Mouse (Mus musculus): ENCODE data around the gene Vps8.
A peak's percentile ranks its signal among the peaks of the same experiment; 100 is the strongest.

Vps8 gene

DNA sequence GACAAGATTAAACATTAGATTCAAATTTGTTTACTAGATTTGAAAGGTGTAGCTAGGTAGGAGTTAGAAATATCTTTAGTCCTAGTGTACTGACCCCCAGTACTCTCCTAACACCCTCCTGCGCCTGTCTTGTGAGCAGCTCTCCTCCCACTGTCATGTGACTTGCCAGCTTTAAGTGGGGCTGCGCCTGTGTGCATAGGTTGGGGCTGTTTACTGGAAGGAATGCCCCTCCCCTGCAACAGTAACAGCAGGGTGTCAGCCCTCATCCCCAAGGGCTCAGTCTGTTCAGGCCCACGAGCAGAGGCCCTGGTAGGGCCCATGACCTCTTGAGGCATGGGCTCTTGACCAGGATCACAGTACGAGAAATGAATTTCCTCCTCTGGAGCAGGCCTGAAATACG lies 62.8 kb downstream of the Vps8 start:
- no peak for DNase-seq

DNA sequence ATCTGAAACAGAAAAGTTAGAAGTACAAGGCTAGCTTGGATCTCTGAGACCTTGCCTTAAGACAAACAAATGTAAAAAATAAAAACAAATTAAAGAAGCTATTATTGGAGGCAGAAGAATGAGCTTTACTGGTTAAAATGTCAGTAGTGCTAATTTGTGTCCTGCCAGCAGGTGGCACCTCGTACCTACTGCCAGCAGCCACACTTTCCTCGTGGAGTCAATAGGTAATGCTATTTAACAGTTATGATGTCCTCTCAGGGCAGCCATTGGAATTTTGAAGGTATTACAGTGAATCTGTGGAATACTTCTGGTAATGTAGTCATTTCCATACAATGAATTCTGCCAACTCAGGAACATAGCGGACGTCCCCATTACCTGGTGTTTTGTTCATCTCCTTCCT lies 65.5 kb downstream of the Vps8 start:
- DNase-seq: peak; percentile 10 to 59

DNA sequence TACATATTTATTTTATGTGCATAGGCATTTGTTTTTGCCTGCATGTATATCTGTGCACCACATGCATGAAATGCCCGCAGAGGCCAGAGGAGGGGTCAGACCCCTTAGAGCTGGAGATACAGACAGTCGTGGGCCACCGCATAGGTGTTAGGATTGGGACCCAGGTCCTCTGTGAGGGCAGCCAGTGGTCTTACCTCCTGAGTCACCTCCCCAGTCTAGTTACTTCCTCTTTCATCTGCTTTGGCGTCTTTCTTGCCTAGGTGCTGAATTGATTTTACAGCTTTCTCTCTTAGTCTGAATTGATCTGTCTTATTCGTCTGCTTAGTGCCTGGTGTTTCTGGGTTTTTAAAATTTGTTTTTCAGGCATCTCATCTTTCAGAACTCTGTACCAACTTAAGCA lies 69.4 kb downstream of the Vps8 start:
- DNase-seq: no peak

DNA sequence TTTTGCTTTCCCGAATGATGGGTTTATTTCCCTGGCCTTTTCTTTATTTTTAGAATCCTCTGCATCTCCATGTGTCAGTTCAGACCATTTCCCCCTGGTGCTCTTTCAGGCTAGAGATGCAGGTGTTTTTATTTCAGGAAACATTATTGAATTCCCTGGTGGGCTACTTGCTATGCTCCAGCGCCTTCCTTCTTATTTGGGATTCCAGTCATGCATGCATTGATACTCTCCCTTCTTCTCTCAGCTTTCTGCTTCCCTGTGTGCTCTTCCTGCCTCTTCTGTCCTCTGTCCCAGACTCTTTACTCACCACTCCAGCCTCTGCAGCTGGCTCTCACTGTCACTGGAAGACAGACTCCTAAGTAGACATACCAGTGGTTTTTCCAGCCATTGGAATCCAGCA lies 70.0 kb downstream of the Vps8 start:
- peak in 1 of 2 experiments; percentile 8 for DNase-seq

DNA sequence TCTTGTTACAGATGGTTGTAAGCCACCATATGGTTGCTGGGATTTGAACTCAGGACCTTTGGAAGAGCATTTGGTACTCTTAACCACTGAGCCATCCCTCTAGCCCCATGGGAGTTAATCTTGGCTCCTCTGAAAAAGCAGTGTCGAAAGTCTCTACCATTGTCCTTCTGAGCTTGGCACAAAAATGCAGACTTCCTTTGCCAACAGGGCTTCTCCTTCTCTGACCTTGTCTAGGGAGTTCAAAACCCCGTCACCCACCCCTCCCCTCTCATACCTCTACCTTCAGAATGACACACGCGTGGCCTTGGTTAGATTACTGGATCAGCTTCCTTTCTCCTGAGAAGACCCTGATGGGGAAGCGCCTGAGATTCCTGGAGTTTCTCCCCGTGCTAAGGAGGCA lies 71.8 kb downstream of the Vps8 start:
- DNase-seq: no peak

DNA sequence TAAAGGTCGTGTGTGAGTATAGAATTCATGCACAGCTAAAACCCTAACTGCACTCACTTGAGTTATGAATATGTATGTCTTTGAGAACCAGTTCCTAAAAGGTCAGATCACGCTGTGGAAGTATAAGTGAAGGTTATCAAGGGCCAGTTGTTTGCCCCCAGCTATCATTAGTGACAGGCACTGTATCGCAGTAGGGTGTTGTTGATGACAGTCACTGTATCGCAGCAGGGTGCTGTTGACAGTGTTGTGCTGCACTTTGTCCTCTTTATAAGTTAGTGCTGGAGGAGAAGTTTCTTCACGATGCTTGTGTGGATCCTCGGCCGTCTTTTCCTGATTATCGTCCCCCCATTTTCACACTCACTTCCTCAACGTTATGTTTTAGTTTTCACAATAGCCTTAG lies 73.9 kb downstream of the Vps8 start:
- no peak for DNase-seq

DNA sequence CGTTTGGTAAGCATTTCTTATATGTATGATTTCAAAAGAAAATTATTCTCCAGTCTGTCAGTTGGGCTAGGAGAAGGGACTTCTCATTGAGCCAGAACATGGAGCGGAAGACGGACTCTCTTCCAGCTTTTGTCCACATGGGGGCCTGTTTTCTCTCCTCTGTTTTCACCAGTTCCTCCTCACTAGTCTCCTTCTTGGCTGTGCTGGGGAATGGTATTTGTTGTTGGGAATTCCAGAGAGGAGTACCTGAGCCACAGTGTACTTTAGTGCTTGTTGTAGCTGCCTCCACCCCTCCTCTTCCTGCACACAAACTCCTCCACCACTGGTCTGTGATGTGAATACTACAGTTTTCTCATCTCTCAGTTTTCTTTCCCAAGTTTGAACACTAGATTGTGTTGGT lies 74.7 kb downstream of the Vps8 start:
- no peak for DNase-seq

DNA sequence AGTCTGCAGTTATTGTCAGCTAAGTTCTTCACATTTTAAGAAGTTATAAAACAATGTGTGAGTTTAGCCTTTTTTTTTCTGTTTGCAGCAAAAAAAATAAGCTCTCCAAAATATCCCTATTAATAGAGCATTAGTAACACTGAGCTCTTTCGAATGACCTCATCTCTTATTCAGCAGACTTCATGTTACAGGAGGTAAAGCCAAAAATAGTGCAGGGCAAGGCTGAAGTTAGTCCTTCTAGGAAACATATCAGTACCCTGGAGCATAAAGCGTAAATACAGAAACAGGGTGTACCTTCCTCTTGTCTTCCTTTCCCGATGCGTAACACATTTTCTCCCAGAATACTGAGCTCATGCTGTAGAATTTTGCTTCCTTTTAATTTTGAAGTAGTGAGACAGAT lies 76.1 kb downstream of the Vps8 start:
- DNase-seq: no peak

DNA sequence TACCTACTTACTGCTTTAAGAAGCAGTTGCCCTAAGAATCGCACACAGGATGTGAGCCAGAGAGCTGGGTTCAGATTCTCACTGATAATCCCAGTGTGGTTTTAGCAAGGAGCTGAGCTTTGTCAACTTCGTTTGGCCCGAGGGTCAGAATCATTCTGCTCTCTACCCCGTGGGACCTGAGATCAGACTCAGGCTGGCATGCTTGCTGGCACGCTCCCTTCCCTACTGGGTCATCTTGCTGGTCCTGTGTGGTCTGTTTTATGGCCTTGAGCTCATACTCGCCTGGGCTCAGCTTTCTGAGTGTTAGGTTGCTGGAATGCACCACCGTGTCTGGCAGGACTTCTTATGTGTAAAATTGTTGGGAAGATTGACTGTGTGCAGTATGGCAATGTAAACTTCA lies 76.7 kb downstream of the Vps8 start:
- no peak for DNase-seq

DNA sequence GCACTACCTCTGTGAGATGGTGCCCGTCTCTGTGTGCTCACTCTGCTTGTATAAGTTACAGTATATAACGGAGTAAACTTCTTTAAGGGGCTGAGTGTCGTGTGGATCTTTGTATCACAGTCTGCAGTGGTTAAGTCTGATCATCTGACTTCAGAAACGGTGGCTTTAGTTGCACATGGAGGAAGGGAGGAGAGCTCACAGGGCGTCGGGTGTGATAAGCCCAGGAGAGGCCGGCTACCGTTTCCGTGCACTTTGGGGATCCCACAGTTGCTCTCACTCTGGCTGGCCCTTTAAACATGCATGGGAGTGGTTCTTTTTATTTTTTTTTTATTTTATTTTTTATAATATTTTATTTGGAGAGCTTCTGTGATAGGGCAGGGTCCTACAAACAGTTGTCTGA lies 95.9 kb downstream of the Vps8 start:
- no peak for DNase-seq

DNA sequence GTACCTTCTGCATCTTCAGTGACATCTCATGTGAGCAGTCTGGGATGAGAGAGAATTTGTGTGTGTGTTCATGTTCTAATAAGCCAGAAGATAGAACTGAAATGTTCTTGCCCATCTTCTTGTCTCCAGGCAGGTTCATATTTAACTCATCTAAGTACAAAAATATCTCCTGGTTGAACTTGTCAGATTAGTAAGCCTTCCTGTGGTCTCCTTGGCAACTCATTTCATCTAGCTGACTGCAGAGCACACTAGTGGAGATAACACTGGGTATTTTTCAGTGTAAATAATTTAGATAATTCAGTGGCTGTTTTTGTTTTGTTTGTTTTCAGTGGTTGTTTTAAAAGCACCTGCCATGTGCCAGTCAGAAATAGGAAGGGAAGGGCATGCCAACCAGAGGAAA lies 96.9 kb downstream of the Vps8 start:
- no peak for DNase-seq

DNA sequence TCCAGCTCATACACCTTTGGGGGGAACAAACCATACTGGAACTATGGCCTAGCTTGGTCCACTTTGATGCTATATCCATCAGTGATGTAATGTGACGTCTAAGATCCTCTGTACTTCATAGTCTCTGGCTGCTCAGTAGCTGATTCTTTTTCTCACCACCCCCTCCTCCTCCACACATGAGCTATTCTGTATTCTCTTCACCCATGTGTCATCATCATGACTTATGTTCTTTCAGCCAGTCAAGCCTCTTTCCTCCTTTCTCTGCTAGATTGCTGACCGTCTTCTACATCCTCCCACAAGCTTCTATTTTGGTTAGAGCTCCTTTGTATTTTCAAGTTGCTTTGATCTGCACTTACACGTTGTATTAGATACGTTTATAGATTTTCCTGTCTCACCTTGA lies 100.8 kb downstream of the Vps8 start:
- no peak for DNase-seq

DNA sequence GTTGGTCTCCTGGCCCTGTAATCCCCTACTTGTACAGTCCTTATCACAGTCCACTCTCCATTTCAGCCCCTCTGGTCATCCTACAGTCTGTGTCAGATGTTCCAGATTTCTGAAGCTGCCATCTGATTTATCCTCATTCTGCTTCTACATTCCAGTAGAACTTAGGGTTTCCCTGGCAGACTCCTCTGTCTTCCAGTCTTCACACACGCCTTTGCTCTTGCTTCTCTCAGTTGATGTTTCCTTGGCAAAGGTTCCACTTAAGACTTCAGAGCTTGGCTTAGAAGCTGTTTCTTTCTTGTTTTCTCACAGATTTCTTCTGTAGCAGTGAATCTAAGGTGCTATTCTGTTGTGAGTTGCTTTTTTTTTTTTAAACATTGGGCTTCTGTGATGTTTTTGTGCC lies 102.5 kb downstream of the Vps8 start:
- DNase-seq: no peak

DNA sequence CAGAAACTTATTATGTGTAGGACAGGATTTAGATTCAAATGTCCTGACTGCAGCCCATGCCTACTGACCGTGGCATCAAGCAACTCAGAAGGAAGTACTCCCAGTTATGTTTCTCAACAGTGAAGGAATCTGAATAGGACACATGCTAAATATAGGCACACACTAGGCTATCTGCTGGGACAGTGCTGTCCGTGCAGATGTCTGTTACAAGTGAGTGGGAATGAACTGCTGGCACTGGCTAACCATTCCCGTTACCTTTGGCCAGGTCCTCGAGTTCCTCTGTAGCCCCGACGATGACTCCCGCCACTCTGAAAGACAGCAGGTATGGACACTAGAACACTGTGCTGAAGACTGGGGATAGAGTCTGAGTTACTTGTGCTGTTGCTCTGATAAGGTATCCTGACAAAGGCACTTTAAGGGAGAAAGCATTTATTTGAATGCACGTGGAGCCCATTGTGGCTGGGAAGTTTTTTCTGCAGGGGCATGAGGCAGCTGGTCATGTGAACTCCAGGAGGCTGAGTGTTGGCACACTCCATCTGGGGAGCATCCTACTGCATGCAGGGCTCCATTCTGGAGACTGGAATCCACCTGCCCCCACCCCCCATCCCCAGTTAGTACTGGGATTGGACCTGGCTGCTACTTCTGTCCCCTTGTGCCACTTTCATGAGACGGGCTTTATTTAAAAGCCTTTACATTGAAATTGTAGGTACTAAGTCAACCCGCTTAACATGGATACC lies 104.5 kb downstream of the Vps8 start:
- no peak for DNase-seq

DNA sequence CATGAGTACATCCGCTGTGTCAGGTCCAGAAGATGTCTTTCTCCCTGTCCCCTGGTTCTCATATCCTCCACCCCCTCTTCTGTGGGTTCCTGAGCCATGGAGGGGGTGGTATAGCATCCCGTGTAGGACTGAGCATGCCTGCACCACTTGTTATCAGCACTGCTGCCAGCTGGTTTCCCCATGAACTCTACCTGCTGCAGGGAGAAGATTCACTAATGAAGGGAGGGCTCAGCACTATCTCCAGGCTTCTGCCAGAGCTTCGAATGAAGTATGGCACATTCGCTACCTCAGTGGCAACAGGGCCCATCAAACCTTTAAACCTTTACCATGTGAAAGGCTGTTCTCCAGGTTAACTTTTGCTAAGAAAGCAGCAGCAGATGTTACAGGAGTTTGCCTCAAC lies 110.6 kb downstream of the Vps8 start:
- no peak for DNase-seq

DNA sequence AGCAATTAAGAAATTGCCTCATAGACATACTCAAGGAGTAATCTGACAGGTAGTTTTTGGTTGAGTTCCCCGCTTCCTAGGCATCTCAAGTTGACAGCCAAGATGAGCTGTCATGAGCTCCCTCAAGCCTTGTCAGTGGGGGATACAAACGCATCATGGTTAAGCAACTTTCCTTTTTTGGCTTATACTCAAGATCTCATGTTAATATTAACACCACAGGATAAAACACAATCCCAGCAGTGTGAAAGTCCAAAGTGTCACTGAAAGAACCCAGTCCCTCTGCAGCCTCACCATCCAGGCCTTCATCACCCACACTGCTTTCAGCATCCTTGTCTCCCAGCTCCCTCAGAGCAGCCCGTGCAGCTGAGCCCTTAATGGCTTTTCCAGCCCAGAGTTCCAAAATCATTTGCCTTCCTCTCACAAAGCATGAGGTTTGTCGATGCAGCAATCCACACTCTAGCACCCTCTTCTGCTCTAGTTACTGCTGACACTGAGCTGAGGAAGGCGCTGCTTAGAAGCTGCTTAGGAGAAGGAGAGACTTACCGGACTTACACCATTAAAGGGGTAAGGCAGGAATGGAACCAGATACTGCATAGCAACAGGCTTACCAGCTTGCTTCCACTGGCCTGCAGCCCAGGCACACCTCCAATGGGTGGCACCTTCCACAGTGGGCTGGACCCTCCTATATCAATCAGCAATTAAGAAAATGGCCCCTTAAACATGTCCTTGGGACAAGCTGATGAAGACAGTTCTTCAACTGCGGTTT lies 113.5 kb downstream of the Vps8 start:
- DNase-seq: no peak

DNA sequence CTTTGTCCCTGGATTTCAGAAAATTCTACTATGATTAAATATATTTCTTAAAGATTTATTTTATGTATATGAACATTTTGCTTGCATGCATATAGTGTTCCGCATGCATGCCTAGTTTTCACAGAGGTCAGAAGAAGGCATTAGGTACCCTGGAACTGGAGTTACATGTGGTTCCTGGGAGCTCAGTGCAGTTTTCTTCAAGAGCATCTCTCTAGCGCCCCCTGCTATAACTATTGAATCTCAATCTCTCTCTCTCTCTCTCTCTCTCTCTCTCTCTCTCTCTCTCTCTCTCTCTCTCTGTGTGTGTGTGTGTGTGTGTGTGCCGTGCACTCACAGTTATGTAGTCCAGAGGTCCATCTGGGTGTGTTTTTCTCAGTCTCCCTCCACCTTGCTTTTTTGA lies 114.4 kb downstream of the Vps8 start:
- no peak for DNase-seq

DNA sequence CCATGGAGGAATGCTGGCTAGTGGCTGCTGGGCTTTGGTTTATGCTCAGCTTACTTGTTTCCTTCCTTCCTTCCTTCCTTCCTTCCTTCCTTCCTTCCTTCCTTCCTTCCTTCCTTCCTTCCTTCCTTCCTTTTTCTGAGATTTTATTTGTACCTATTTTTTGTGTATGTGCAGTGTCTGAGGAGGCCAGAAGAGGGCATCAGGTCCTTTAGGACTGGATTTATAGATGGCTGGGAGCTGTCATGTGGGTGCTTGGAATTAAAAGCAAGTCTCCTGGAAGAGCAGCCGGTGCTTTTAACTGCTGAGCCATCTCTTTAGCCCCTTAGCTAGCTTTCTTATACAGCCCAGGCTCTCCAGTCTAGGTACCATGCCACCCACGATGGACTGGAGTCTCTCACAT lies 116.0 kb downstream of the Vps8 start:
- DNase-seq: no peak

DNA sequence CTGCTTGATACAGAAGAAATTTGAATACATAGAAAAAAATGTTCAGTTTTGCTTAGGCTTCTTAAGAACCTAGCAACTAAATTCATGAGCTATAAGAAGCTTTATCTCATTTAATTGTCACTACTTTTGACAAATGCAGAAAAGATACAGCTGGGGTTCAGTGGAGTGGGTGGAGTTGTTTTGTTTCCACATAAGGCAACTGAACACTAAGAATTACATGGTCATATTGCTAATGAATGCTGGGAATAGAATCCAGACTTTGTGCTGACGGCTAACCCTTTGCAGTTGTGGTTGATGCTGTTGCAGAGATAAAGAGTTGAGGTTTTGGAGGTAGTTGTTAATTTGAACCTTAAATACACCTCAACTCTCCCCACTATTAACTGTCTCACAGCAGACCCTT lies 119.6 kb downstream of the Vps8 start:
- no peak for DNase-seq

DNA sequence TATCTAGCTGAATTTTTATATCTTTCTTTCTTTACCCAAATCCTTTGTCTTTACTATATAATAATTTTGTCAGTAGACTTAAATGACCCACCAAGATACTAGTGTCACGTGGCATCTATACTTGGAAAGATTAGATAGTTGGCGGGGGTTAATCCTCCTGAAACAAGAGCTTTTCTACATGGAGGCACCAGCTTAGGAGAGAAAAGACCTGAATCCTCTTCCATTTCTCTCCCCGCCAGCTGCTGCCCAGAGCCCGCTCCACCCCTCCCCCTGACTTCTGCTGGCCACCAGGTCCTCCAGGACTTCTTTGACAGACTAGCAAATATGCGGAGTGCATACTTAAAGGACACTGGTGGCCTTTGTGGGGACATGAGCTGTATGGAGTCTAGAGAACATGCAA lies 124.5 kb downstream of the Vps8 start:
- no peak for DNase-seq

DNA sequence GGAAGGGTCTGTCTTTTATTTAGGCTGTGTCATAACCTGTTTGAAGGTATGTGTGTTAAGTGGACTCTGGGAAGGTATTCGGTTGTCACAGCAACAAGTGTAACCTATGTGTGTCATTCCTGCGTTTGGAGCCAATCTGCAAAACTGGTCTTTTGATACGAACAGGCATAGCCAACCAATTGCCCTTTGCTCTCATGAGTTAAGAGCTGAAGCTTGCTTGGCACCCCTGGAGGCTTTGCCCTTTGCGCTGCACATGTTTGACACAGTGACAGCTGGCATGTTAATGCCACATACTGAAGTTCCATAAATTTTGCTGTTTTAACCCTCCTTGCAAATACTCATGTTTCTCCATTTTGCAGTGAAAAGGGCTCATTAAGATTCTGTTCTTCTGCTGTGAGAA lies 126.8 kb downstream of the Vps8 start:
- DNase-seq: no peak

DNA sequence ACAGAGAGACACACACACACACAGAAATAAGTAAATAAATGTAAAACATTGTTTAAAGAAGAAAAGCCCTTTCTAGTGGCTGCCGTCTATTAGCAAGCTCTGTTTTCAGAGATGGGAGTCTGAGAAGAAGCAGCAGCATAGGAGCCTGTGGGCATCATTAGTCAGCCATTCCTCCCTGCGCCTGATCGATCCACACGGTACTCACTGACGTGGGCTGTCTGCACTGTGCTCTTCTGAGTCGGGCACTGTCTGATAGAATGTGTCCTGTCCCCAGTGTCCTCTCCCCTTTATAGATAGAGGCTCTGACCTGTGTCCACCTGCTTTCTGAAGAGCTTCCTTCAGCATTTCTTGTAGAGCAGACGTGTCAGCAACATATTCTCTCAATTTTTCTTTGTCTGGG lies 127.5 kb downstream of the Vps8 start:
- DNase-seq: no peak

DNA sequence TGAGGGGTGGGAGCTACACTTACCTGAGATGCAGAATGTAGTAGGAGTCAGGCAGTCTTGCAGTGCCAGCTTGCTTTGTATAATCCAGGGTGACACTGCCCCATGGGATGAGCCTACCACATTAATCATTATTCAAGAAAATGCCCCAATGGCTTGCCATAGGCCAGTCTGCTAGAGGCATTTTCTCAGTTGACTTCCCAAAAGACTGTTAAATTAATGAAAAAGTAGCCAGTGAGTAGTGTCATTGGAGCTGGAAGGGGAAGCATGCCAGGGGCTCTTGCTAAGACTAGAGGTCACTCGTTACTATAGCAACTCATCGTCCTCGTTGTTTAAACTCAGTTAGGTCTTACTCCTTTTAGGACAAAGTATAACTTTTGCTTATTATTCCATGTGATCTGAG lies 130.6 kb downstream of the Vps8 start:
- DNase-seq: no peak

DNA sequence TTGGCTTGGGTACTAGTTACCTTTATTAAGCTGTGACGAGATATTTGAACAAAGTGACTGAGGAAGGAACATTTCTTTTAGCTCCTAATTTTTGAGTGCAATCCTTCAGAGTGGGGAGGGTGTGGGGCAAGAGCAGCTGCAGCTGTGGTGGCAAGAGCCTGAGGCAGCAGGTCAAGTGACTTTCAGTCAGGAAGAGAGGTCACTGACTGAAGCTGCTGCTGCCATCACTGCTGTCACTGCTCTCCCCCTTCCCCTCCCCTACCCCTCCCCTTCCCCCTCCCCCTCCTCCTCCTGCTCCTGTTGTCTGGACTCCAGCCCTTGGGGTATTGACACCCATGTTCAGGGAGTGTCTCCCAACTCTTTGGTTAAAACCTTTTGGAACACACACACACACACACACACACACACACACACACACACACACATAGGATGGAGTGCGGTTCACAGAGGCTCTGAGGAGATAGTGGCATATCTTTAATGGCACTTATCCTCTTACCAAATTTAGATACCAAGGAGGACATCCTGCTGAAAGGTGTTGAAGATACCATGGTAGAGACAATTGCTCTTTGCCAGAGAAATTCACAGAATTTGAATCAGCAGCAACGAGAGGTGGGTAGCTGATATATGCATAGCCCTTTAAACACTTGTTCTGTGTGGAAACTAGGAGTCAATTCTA lies 139.8 kb downstream of the Vps8 start:
- no peak for DNase-seq
